8 mouse cellular contexts compared by ENCODE assay signal in the genomic region with DNA sequence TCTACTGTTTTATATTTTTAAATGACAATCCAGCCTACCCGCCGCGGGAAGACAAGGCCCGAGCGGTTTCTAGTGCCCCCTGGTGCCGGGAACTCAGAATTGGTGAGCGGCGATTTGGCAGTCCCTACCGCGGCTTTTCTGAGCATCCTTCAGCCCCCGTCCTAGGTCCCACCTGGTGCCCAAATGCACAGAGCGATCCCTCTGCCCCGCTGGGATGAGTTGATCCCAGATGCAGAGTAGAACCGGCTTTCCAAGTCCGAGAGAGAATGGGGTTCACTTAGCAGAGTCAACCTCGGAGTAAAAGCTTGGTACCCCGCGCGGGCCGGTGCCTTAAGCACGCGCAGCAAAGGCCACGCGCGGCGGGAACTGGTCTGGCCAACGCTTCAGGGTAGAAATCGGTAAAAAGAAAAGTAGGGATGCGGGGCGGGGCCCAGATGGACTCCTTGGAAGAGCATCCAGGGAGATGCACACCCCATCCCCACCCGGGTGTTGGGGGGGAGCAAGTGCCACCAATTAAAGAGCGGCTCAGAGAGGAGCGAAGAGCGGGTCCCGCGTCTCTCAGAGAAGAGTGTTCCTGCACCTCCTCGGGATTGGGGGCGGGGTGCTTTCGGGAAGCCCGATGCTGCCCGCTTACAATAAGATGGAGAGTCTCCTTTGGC. TPM values are rescaled to one million over a fixed set of nuclear protein-coding genes. Genes with fewer than 3 reads are reported as not detected.
DNase-seq lines count a peak whose midpoint lies in the region; ATAC-seq and TF ChIP-seq lines count a peak whose summit lies in the region.

No protein-coding gene starts in this region.

- TF ChIP-seq POLR2A in thymus, adult 2 months (IDR thresholded peaks at IDR 0.05; ENCODE audit: control insufficient read depth, extremely low read depth, insufficient read depth, low read length, poor library complexity): no peak

- DNase-seq in thymus, adult 2 months: peak; percentile 46
- DNase-seq in thymus, adult 18-20 months: no peak
- DNase-seq in embryo, embryonic 11.5 days (ENCODE audit: low read depth, low spot score): peak; percentile 61
- peak; percentile 51 to 60 for DNase-seq in gastrocnemius, postnatal 36 days
- DNase-seq in midbrain, postnatal 0 days (ENCODE audit: low spot score): peak; percentile 81
- peak; percentile 25 for DNase-seq in thymus, postnatal 0 days (ENCODE audit: low spot score)

- peak overlapping the region; percentile 77 for H3K4me2 ChIP-seq in intestine, postnatal 0 days (replicated peaks; ENCODE audit: low read depth)
- peak overlapping the region; percentile 89 for H3K4me2 ChIP-seq in limb, embryonic 15.5 days
- H3K4me2 ChIP-seq in midbrain, postnatal 0 days (ENCODE audit: low read depth, low read length, poor library complexity, severe bottlenecking): peak overlapping the region; percentile 98

- H3K36me3 ChIP-seq in thymus, adult 2 months (ENCODE audit: control insufficient read depth, insufficient read depth, low read length): no peaks in the 10 kb centered on the region
- no peaks in the 10 kb centered on the region for H3K36me3 ChIP-seq in intestine, postnatal 0 days (ENCODE audit: control insufficient read depth, insufficient read depth)
- H3K36me3 ChIP-seq in limb, embryonic 15.5 days: no peaks in the 10 kb centered on the region
- H3K36me3 ChIP-seq in midbrain, postnatal 0 days (ENCODE audit: insufficient read depth, low read length): no peaks in the 10 kb centered on the region

- ATAC-seq in intestine, postnatal 0 days: 0 out of 2 replicates have a peak, but pooled peaks have one; percentile 37
- no peak for ATAC-seq in limb, embryonic 15.5 days (ENCODE audit: insufficient number of reproducible peaks, low FRiP score, low TSS enrichment, low read depth)
- ATAC-seq in midbrain, postnatal 0 days (ENCODE audit: low FRiP score): peak; percentile 72

- 0 out of 2 replicates have a peak overlapping the region, but pooled peaks have one; percentile 18 for H3K9ac ChIP-seq in intestine, postnatal 0 days (ENCODE audit: low read depth, low read length)
- H3K9ac ChIP-seq in limb, embryonic 15.5 days: no peak overlapping the region
- H3K9ac ChIP-seq in midbrain, postnatal 0 days (replicated peaks; ENCODE audit: low read length, poor library complexity, severe bottlenecking): peak overlapping the region; percentile 55; the same call in 1 of the 2 replicates

- H3K4me1 ChIP-seq in thymus, adult 2 months (replicated peaks; ENCODE audit: control insufficient read depth, insufficient read depth, low read length): no peaks in the 10 kb centered on the region
- H3K4me1 ChIP-seq in intestine, postnatal 0 days (replicated peaks; ENCODE audit: control insufficient read depth, insufficient read depth, low read length): no peaks in the 10 kb centered on the region
- H3K4me1 ChIP-seq in limb, embryonic 15.5 days: peaks cover 49% of the 10 kb centered on the region
- peaks cover 17% of the 10 kb centered on the region for H3K4me1 ChIP-seq in midbrain, postnatal 0 days (ENCODE audit: insufficient read depth, low read length)

- H3K4me3 ChIP-seq in thymus, adult 2 months (ENCODE audit: control insufficient read depth, insufficient read depth, low read length): no peak overlapping the region
- H3K4me3 ChIP-seq in intestine, postnatal 0 days (ENCODE audit: low read depth, low read length): peak overlapping the region; percentile 65
- peak overlapping the region; percentile 48 for H3K4me3 ChIP-seq in limb, embryonic 15.5 days
- H3K4me3 ChIP-seq in midbrain, postnatal 0 days (ENCODE audit: low read depth, low read length): peak overlapping the region; percentile 55

- H3K27ac ChIP-seq in thymus, adult 2 months (ENCODE audit: control insufficient read depth, insufficient read depth, low read length): no peak overlapping the region
- no peak overlapping the region for H3K27ac ChIP-seq in intestine, postnatal 0 days (ENCODE audit: low read depth, low read length)
- no peak overlapping the region for H3K27ac ChIP-seq in limb, embryonic 15.5 days
- H3K27ac ChIP-seq in midbrain, postnatal 0 days (ENCODE audit: low read depth, low read length): no peak overlapping the region

- H3K9me3 ChIP-seq in intestine, postnatal 0 days (ENCODE audit: control insufficient read depth): no peaks in the 10 kb centered on the region
- H3K9me3 ChIP-seq in limb, embryonic 15.5 days: no peaks in the 10 kb centered on the region
- no peaks in the 10 kb centered on the region for H3K9me3 ChIP-seq in midbrain, postnatal 0 days (ENCODE audit: low read length)

- WGBS in thymus, adult 2 months: 6% methylated on average over 41 of the region's 41 CpGs
- under 1% methylated on average over 41 of the region's 41 CpGs for WGBS in intestine, postnatal 0 days
- under 1% methylated on average over 41 of the region's 41 CpGs for WGBS in limb, embryonic 15.5 days
- WGBS in midbrain, postnatal 0 days: under 1% methylated on average over 41 of the region's 41 CpGs

- peaks cover 18% of the 10 kb centered on the region for H3K27me3 ChIP-seq in thymus, adult 2 months (ENCODE audit: control insufficient read depth, insufficient read depth, low read length)
- H3K27me3 ChIP-seq in intestine, postnatal 0 days (replicated peaks; ENCODE audit: control insufficient read depth, insufficient read depth, low read length): peaks cover 79% of the 10 kb centered on the region
- H3K27me3 ChIP-seq in limb, embryonic 15.5 days: peaks cover 97% of the 10 kb centered on the region
- peaks cover 74% of the 10 kb centered on the region for H3K27me3 ChIP-seq in midbrain, postnatal 0 days (ENCODE audit: insufficient read depth, low read length)

- intact Hi-C loops in gastrocnemius, postnatal 36 days (cut with DNase I): loop anchor here (2.0 to 10.0 kb wide), 3 partner anchors 222 to 352 kb away; no protein-coding TSS in a partner anchor

- no peak for TF ChIP-seq CTCF in thymus, adult 2 months (IDR thresholded peaks at IDR 0.05; ENCODE audit: borderline replicate concordance, control insufficient read depth, extremely low read depth, insufficient read depth, low read length, poor library complexity)
- peak; percentile 81 for TF ChIP-seq CTCF in intestine, postnatal 0 days (IDR thresholded peaks at IDR 0.05; ENCODE audit: low read depth)
- peak; percentile 83 for TF ChIP-seq CTCF in midbrain, postnatal 0 days (IDR thresholded peaks at IDR 0.05)

RNA-seq across cellular contexts. Expression of a gene that starts 2.4 kb away (rescaled TPM):
- polyA plus RNA-seq in thymus, adult 2 months (2012; rRNA removed): 0.15 and 0.35 TPM in 2 replicates
- total RNA-seq in gastrocnemius, postnatal 36 days (2021): under 1 TPM; 0.48 to 0.64 TPM
- polyA plus RNA-seq in intestine, postnatal 0 days (2015; fragmentation: Nextera tagmentation; extraction: Ambion mirVana): 1.3 TPM in 2 replicates
- polyA plus RNA-seq in limb, embryonic 15.5 days (2015; fragmentation: Nextera tagmentation; extraction: Ambion mirVana): 0.84 and 0.86 TPM in 2 replicates
- 0.19 and 0.71 TPM in 2 replicates for total RNA-seq in midbrain, postnatal 0 days (2014; rRNA removed)
- 0.06 and 0.17 TPM in 2 replicates for polyA plus RNA-seq in midbrain, postnatal 0 days (2015; fragmentation: Nextera tagmentation; extraction: Ambion mirVana)
- 0.10 and 0.16 TPM in 2 replicates for polyA plus RNA-seq in thymus, postnatal 0 days (2015; fragmentation: Nextera tagmentation; extraction: Ambion mirVana)

Comparison
In these comparisons a context has a peak if more than half of its experiments do, and no peak if none do; other contexts are left out.
1. DNase-seq: peak in thymus, adult 2 months (single experiment), embryo, embryonic 11.5 days (single experiment), gastrocnemius, postnatal 36 days (2 of 2), midbrain, postnatal 0 days (single experiment) and thymus, postnatal 0 days (single experiment); none in thymus, adult 18-20 months (0 of 2).
2. Peak in every context shown above with its lines, with median percentiles within 50 percentile points of each other: H3K4me2 ChIP-seq.